Mouse (Mus musculus): ENCODE measurements around the gene Kdm6b.

GRCm38 (mm10) chr11:69416921-69417448, 3.5 kb upstream of the Kdm6b start:
- TF ChIP-seq POLR2A (IDR thresholded peaks at IDR 0.05; ENCODE audit: low read depth, low read length) (no peak), CTCF (conservative IDR thresholded peaks at IDR 0.05; ENCODE audit: insufficient read depth, insufficient read length, low read depth, low read length) (no peak)
